Mouse (Mus musculus): ENCODE measurements around the gene Dapk1. TPM values are rescaled to one million over a fixed set of nuclear protein-coding genes. Genes with fewer than 3 reads are reported as not detected.

The Dapk1 gene
- polyA plus RNA-seq, 1 experiment = 0.05 TPM

DNA sequence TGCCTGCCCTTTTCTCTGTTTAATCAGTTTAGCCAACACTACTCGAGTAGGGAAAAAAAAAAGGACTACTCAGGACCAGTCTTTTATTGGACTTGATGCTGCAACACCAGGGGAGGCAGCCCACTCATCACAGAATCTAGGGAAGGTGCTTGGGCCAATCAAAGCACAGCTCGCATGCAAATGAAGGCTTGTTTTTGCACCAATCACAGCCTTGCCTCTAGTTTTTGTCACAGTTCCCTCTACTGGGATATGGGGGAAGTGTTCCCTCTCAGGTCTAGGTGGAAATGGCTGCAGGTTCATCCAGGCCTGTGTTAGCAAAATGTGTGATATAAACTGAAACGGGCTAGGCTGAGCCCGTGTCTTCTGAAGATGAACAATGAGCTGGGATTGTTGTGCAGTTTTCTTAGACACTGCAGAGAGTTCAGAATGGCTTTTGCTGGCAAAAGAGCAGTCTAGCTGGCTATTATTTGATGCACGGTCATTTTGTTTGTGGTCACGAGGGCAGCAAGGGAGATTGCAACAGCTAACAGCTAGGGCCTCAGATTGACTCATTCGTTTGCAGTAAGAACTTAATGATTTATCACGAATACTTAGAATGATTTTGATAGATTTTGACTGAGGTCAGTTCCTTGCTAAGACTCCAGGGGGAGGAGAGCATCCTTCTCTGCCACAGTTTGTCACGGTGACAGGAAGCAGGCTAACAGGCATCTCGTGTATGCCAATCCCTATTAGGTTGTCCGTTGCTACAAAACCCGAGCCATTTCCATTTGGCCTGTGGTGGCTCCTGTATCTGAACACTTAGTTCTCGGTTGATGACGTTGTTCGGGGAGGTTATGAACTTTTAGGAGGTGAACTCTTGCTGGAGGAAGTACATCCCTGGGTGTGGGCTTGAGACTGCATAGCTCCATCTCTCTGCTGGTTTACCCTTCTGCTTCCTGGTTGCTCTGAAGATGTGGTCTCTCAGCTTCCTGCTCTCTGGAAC is 81.3 kb downstream of the Dapk1 start:
- H3K4me3 ChIP-seq (replicated peaks) = no peak overlapping the region
- no peaks in the 10 kb centered on the region; the same call in 1 of the 2 replicates for H3K36me3 ChIP-seq (ENCODE audit: control insufficient read depth)
- no peaks in the 10 kb centered on the region for H3K27me3 ChIP-seq (ENCODE audit: control insufficient read depth)
- no peaks in the 10 kb centered on the region for H3K4me1 ChIP-seq (ENCODE audit: control insufficient read depth)
- TF ChIP-seq TAL1 (IDR thresholded peaks at IDR 0.05; ENCODE audit: low read length) (no peak), GATA1 (IDR thresholded peaks at IDR 0.05; ENCODE audit: low read length) (no peak)
- peaks cover 10% of the 10 kb centered on the region for H3K9me3 ChIP-seq (ENCODE audit: control insufficient read depth, low read length)

DNA sequence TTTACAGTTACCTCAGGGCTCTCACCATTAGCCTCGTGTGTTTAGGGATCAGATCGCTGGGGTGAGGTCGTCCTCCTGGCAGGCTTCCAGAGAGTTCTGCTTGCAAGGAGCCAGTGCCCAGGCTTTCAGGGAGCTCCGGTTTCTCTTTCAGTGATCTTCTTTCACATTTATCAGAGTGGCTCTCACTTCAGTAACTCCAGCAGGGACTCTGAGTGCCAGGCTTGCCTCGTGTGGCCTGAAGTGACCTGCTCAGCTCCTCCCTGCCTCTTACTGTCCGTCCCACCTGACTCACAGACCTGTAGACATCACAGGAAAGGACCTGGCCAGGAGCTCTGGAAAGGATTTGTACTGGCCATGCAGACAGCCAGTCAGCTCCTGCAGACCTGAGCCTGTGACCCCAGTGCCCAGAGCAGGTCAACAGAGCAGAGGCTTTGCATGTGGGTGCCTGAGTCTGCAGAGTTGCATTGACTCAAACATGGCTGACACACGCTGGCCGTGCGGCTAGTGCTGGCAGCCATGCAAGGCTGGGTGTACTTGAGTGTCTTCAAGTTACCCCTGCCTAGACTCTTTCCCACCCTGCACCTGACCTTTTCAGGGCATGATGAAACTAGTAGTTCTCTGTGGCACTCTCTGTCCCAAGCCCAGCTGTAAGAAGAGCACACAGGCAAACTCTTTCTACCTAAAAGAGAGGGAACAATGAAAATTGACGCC is 82.5 kb downstream of the Dapk1 start:
- H3K27me3 ChIP-seq (ENCODE audit: control insufficient read depth) = no peaks in the 10 kb centered on the region
- H3K9me3 ChIP-seq (ENCODE audit: control insufficient read depth, low read length) = peaks cover 10% of the 10 kb centered on the region
- H3K4me1 ChIP-seq (ENCODE audit: control insufficient read depth) = no peaks in the 10 kb centered on the region
- H3K36me3 ChIP-seq (ENCODE audit: control insufficient read depth) = no peaks in the 10 kb centered on the region; the same call in 1 of the 2 replicates
- H3K4me3 ChIP-seq (replicated peaks) = no peak overlapping the region
- no peak for TF ChIP-seq TAL1 (IDR thresholded peaks at IDR 0.05; ENCODE audit: low read length)
- TF ChIP-seq GATA1 (IDR thresholded peaks at IDR 0.05; ENCODE audit: low read length) = no peak

DNA sequence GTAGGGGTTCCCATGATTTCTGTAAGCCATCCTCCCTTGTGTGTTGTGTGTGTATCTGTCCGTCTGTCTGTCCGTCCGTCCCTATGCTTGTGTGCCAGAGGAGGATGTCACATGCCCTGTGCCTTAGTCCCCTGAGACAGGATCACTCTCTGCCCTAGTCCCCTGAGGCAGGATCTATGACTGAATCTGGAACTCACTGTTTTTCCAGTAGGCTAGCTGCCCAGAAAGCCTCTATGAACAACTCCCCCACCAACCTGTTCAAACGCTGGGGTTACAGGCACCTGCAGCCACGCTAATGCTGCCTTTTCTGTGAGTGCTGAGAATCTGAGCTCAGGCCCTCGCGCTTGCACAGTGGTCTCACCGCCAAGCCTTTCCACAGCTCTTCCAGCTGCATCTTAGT is 83.1 kb downstream of the Dapk1 start:
- Histone ChIP-seq H3K27me3 (ENCODE audit: control insufficient read depth) (no peaks in the 10 kb centered on the region), H3K4me1 (ENCODE audit: control insufficient read depth) (no peaks in the 10 kb centered on the region), H3K9me3 (ENCODE audit: control insufficient read depth, low read length) (peaks cover 10% of the 10 kb centered on the region), H3K36me3 (ENCODE audit: control insufficient read depth) (no peaks in the 10 kb centered on the region; the same call in 1 of the 2 replicates), H3K4me3 (replicated peaks) (no peak overlapping the region)
- TF ChIP-seq GATA1 (IDR thresholded peaks at IDR 0.05; ENCODE audit: low read length) (no peak), TAL1 (IDR thresholded peaks at IDR 0.05; ENCODE audit: low read length) (no peak)

DNA sequence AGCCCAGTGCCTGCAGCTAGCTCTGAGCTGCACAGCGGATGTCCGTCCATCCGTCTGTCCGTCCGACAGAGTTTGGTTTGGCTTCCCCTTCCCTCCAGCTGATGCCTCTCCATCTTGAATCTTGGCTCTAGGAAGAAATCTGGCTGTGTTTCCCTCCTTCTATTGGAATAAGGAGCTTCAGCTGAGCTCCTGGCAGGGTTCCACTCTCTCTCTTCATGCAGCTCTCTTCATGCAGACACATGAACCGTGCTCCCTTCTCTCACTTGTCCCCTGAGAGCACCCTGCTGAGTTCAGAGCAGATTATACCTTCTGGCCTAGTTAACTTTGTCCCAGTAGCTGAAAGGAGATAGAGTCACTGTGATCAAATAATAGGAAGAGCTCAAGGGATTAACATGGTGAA is 83.5 kb downstream of the Dapk1 start:
- peaks cover 10% of the 10 kb centered on the region for H3K9me3 ChIP-seq (ENCODE audit: control insufficient read depth, low read length)
- H3K36me3 ChIP-seq (ENCODE audit: control insufficient read depth) = no peaks in the 10 kb centered on the region; the same call in 1 of the 2 replicates
- H3K27me3 ChIP-seq (ENCODE audit: control insufficient read depth) = no peaks in the 10 kb centered on the region
- H3K4me3 ChIP-seq (replicated peaks) = no peak overlapping the region
- H3K4me1 ChIP-seq (ENCODE audit: control insufficient read depth) = no peaks in the 10 kb centered on the region
- TF ChIP-seq GATA1 (IDR thresholded peaks at IDR 0.05; ENCODE audit: low read length) = no peak
- TF ChIP-seq TAL1 (IDR thresholded peaks at IDR 0.05; ENCODE audit: low read length) = no peak

DNA sequence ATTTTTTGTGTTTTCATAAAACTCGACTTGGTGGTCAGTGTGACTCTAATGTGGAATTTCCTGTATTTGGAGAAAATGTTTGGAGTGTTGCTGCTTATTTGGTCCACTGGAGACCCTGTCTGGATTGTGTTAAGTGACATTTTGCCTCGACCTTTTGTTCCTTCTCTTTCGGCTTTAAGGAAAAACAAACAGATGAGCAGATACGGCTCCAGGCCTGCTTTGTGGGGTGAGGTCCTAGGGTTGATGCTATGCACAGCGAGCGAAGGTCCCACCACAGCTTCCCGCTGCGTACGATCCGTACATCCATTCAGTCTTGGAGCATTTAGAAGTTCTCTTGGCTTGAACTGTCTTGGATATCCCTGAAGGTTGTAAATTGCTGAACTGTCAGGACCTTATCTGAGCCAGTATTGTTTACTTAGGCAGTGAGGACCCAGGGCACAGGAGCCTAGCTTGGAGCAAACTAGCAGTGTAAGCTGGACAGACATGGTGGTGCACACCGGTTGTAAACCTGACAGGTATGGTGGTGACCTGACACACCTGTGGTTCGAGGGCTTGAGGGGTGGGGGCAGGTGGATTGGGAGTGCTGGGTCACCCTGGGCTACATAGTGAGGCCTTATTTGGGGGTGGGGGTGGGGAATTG is 84.4 kb downstream of the Dapk1 start:
- H3K36me3 ChIP-seq (ENCODE audit: control insufficient read depth) = no peaks in the 10 kb centered on the region; the same call in 1 of the 2 replicates
- peaks cover 8% of the 10 kb centered on the region for H3K9me3 ChIP-seq (ENCODE audit: control insufficient read depth, low read length)
- H3K27me3 ChIP-seq (ENCODE audit: control insufficient read depth) = no peaks in the 10 kb centered on the region
- no peak overlapping the region for H3K4me3 ChIP-seq (replicated peaks)
- TF ChIP-seq TAL1 (IDR thresholded peaks at IDR 0.05; ENCODE audit: low read length) (no peak), GATA1 (IDR thresholded peaks at IDR 0.05; ENCODE audit: low read length) (no peak)
- H3K4me1 ChIP-seq (ENCODE audit: control insufficient read depth) = no peaks in the 10 kb centered on the region

DNA sequence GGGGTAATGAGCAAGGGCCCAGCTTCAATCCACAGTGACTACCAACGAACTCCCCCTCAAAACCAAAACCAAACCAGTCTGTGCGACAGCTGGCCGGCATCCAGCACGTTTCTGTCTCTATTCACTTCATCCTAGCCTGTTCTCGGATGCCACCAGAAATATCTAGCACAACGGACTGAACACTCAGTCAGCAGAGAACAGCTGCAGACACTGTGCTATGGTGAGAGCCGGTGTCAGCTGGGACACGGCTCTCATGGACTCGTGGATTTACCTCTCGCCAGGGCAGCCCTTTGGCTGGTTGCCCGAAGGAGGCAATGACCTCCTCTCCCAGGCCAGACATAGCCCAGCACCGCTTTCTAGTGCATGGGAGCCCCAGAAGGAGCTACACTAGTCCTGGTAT is 85.2 kb downstream of the Dapk1 start:
- Histone ChIP-seq H3K36me3 (ENCODE audit: control insufficient read depth) (no peaks in the 10 kb centered on the region; the same call in 1 of the 2 replicates), H3K9me3 (ENCODE audit: control insufficient read depth, low read length) (peaks cover 3% of the 10 kb centered on the region), H3K4me3 (replicated peaks) (no peak overlapping the region), H3K4me1 (ENCODE audit: control insufficient read depth) (peaks cover 5% of the 10 kb centered on the region), H3K27me3 (ENCODE audit: control insufficient read depth) (no peaks in the 10 kb centered on the region)
- TF ChIP-seq GATA1 (IDR thresholded peaks at IDR 0.05; ENCODE audit: low read length) = no peak
- no peak for TF ChIP-seq TAL1 (IDR thresholded peaks at IDR 0.05; ENCODE audit: low read length)

DNA sequence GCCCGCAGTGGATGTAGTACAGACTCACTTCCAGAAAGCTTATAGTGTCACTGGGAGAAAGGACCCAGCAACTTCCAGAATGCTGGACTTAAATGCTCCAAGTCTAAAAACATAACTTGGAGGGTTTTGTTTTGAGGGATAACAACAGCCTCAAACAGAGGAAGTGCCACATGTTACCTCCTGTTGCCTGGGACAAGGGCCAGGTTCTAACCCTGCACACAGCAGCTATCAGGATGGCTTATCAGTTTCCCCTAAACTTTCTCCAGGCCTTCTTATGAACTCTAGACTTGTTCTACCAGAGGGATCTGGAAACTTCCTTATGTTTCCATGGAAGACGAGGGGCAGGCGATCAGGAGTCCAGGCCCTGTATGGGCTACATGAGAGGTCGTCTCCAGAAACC is 85.7 kb downstream of the Dapk1 start:
- TF ChIP-seq TAL1 (IDR thresholded peaks at IDR 0.05; ENCODE audit: low read length) = no peak
- TF ChIP-seq GATA1 (IDR thresholded peaks at IDR 0.05; ENCODE audit: low read length) = no peak
- peaks cover 6% of the 10 kb centered on the region for H3K4me1 ChIP-seq (ENCODE audit: control insufficient read depth)
- no peaks in the 10 kb centered on the region; the same call in 1 of the 2 replicates for H3K36me3 ChIP-seq (ENCODE audit: control insufficient read depth)
- no peaks in the 10 kb centered on the region; the same call in 1 of the 2 replicates for H3K9me3 ChIP-seq (ENCODE audit: control insufficient read depth, low read length)
- no peaks in the 10 kb centered on the region for H3K27me3 ChIP-seq (ENCODE audit: control insufficient read depth)
- H3K4me3 ChIP-seq (replicated peaks) = no peak overlapping the region

DNA sequence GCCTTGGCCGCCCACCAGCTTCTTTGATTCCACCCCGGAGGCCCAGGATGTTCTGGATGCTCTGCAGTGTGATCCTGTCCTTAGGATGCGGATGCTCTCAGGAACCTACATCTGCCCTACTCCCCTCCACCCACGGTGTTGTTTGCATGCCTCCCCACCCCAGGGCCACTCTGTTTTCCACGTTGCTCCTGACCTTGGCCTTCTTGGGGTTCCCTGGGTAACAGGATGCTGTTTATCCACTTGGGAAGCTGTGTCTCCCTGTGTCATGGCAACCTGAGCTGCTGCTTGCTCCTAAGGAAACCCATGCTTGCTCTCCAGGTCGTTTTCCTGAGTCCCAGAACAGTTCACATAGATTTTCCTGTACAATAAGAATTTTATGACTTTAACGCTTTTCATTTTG is 86.1 kb downstream of the Dapk1 start:
- no peaks in the 10 kb centered on the region for H3K27me3 ChIP-seq (ENCODE audit: control insufficient read depth)
- TF ChIP-seq TAL1 (IDR thresholded peaks at IDR 0.05; ENCODE audit: low read length) (no peak), GATA1 (IDR thresholded peaks at IDR 0.05; ENCODE audit: low read length) (no peak)

More for the DNA sequence above, 86.1 kb downstream of the Dapk1 start:
- H3K4me3 ChIP-seq (replicated peaks) = no peak overlapping the region
- H3K4me1 ChIP-seq (ENCODE audit: control insufficient read depth) = peaks cover 9% of the 10 kb centered on the region
- peaks cover 2% of the 10 kb centered on the region; the same call in 1 of the 2 replicates for H3K9me3 ChIP-seq (ENCODE audit: control insufficient read depth, low read length)
- no peaks in the 10 kb centered on the region; the same call in 1 of the 2 replicates for H3K36me3 ChIP-seq (ENCODE audit: control insufficient read depth)

Data from erythroblast, embryonic 14.5 days (primary cell).